Mouse (Mus musculus) stomach, embryonic 15.5 days (tissue): ENCODE results near the gene Hjurp. TPM values are rescaled to one million over a fixed set of nuclear protein-coding genes. Genes with fewer than 3 reads are reported as not detected.
"Not testable (repeated sequence)": the region's sequence is repeated elsewhere in the genome, so short reads cannot be mapped to it uniquely, and the experiment has no call there.

ENCODE experiments used
- ATAC-seq: fragments of 200-750 bp; cut with Nextera tagmentation; 2 replicates; pipeline ENCODE4 v1.8.0; 2017; ENCODE audit warnings: low read depth, moderate number of reproducible peaks, moderate TSS enrichment; ENCODE audit not compliant: insufficient read depth, low FRiP score
- H3K27ac ChIP-seq: fragments of 300-500 bp; sonication (generic); 2 replicates; pipeline ENCODE4 v1.5.1; 2015; ENCODE audit warnings: mild to moderate bottlenecking, inconsistent platforms
- H3K27me3 ChIP-seq: fragments of 300-500 bp; sonication (generic); replicated peaks from 2 replicates; pipeline ENCODE4 v1.6.1; 2015; ENCODE audit warnings: inconsistent platforms
- H3K36me3 ChIP-seq: fragments of 300-500 bp; sonication (generic); 2 replicates; pipeline ENCODE4 v1.6.1; 2015; ENCODE audit warnings: inconsistent platforms
- H3K4me1 ChIP-seq: fragments of 300-500 bp; sonication (generic); 2 replicates; pipeline ENCODE4 v1.6.1; 2015; ENCODE audit warnings: inconsistent platforms
- H3K4me2 ChIP-seq: fragments of 300-500 bp; sonication (generic); 2 replicates; pipeline ENCODE4 v1.6.1; 2015; ENCODE audit warnings: mild to moderate bottlenecking, inconsistent platforms
- H3K4me3 ChIP-seq: fragments of 300-500 bp; sonication (generic); replicated peaks from 2 replicates; pipeline ENCODE4 v1.5.1; 2015; ENCODE audit warnings: inconsistent platforms
- H3K9ac ChIP-seq: fragments of 300-500 bp; sonication (generic); 2 replicates; pipeline ENCODE4 v1.6.1; 2015; ENCODE audit warnings: inconsistent platforms
- H3K9me3 ChIP-seq: fragments of 300-500 bp; sonication (generic); 2 replicates; pipeline ENCODE4 v1.6.1; 2016; ENCODE audit warnings: inconsistent platforms
- WGBS: fragments of 180-500 bp; shearing (Covaris S2); methylation state at CpG from one replicate; pipeline ENCODE4 v1.1.7; 2015; 5-methylcytosine and 5-hydroxymethylcytosine counted together
- polyA plus RNA-seq: library from polyadenylated mRNA; unstranded; fragments of >200 nt; fragmentation: Nextera tagmentation; extraction: Ambion mirVana; gene quantifications from 2 replicates; pipeline ENCODE4 v1.2.1, GENCODE M21; 2015

The Hjurp gene
- polyA plus RNA-seq, 1 experiment from 2014 or later: 162 TPM

GRCm38 (mm10) chr1:88224029-88224776 is 53.2 kb downstream of the Hjurp start:
- ATAC-seq: no peak
- no peak overlapping the region for H3K27ac ChIP-seq
- H3K4me1 ChIP-seq: no peaks in the 10 kb centered on the region
- no peaks in the 10 kb centered on the region for H3K36me3 ChIP-seq
- no peak overlapping the region for H3K9ac ChIP-seq
- H3K9me3 ChIP-seq: peaks cover 8% of the 10 kb centered on the region
- no peaks in the 10 kb centered on the region for H3K27me3 ChIP-seq
- H3K4me2 ChIP-seq: no peak overlapping the region
- H3K4me3 ChIP-seq: no peak overlapping the region
- 61% methylated on average over 2 of the region's 2 CpGs for WGBS

- Histone ChIP-seq H3K27ac (no peak overlapping the region), H3K4me3 (no peak overlapping the region), H3K27me3 (no peaks in the 10 kb centered on the region), H3K9me3 (peaks cover 8% of the 10 kb centered on the region), H3K4me2 (no peak overlapping the region), H3K9ac (no peak overlapping the region), H3K4me1 (no peaks in the 10 kb centered on the region), H3K36me3 (no peaks in the 10 kb centered on the region)
- ATAC-seq: no peak
- 46% methylated on average over 1 of the region's 1 CpGs for WGBS
Observed at GRCm38 (mm10) chr1:88223591-88223990, 53.8 kb downstream of the Hjurp start.

- H3K27ac ChIP-seq, H3K9me3 ChIP-seq, H3K27me3 ChIP-seq, H3K4me2 ChIP-seq, H3K4me3 ChIP-seq, H3K36me3 ChIP-seq, H3K4me1 ChIP-seq, ATAC-seq, H3K9ac ChIP-seq: not testable (repeated sequence)
Observed at GRCm38 (mm10) chr1:88223011-88223515, 54.4 kb downstream of the Hjurp start.

GRCm38 (mm10) chr1:88222216-88222615 is 55.2 kb downstream of the Hjurp start:
- no peak overlapping the region for H3K27ac ChIP-seq
- 46% methylated on average over 2 of the region's 2 CpGs for WGBS
- no peak for ATAC-seq
- H3K9ac ChIP-seq: no peak overlapping the region
- no peak overlapping the region for H3K4me3 ChIP-seq
- no peaks in the 10 kb centered on the region for H3K36me3 ChIP-seq
- peaks cover 13% of the 10 kb centered on the region; the same call in 1 of the 2 replicates for H3K9me3 ChIP-seq
- H3K27me3 ChIP-seq: no peaks in the 10 kb centered on the region
- no peaks in the 10 kb centered on the region for H3K4me1 ChIP-seq
- no peak overlapping the region for H3K4me2 ChIP-seq

GRCm38 (mm10) chr1:88220336-88220735 is 57.1 kb downstream of the Hjurp start:
- peaks cover 12% of the 10 kb centered on the region for H3K9me3 ChIP-seq
- H3K27ac ChIP-seq: no peak overlapping the region
- H3K27me3 ChIP-seq: no peaks in the 10 kb centered on the region

GRCm38 (mm10) chr1:88219054-88219453 is 58.4 kb downstream of the Hjurp start:
- Histone ChIP-seq H3K36me3 (no peaks in the 10 kb centered on the region), H3K9me3 (peaks cover 12% of the 10 kb centered on the region), H3K27me3 (no peaks in the 10 kb centered on the region), H3K27ac (no peak overlapping the region), H3K4me3 (no peak overlapping the region), H3K9ac (no peak overlapping the region), H3K4me2 (no peak overlapping the region), H3K4me1 (no peaks in the 10 kb centered on the region)
- 15% methylated on average over 1 of the region's 1 CpGs for WGBS
- no peak for ATAC-seq

More at GRCm38 (mm10) chr1:88220336-88220735, 57.1 kb downstream of the Hjurp start:
- Histone ChIP-seq H3K36me3 (no peaks in the 10 kb centered on the region), H3K9ac (no peak overlapping the region), H3K4me3 (no peak overlapping the region), H3K4me2 (no peak overlapping the region), H3K4me1 (no peaks in the 10 kb centered on the region)
- ATAC-seq: no peak

GRCm38 (mm10) chr1:88218591-88218990 is 58.8 kb downstream of the Hjurp start:
- Histone ChIP-seq H3K36me3 (no peaks in the 10 kb centered on the region), H3K4me2 (no peak overlapping the region), H3K27ac (no peak overlapping the region), H3K27me3 (no peaks in the 10 kb centered on the region), H3K4me1 (no peaks in the 10 kb centered on the region), H3K9me3 (peaks cover 12% of the 10 kb centered on the region), H3K9ac (no peak overlapping the region), H3K4me3 (no peak overlapping the region)
- ATAC-seq: no peak
- WGBS: 50% methylated on average over 4 of the region's 4 CpGs

GRCm38 (mm10) chr1:88218051-88218450 is 59.4 kb downstream of the Hjurp start:
- Histone ChIP-seq H3K9me3 (peaks cover 16% of the 10 kb centered on the region), H3K4me3 (no peak overlapping the region), H3K9ac (no peak overlapping the region), H3K27ac (no peak overlapping the region), H3K4me2 (no peak overlapping the region), H3K36me3 (no peaks in the 10 kb centered on the region), H3K4me1 (no peaks in the 10 kb centered on the region), H3K27me3 (no peaks in the 10 kb centered on the region)
- ATAC-seq: no peak
- 74% methylated on average over 9 of the region's 9 CpGs for WGBS

GRCm38 (mm10) chr1:88217576-88217975 is 59.9 kb downstream of the Hjurp start:
- no peaks in the 10 kb centered on the region for H3K4me1 ChIP-seq
- H3K36me3 ChIP-seq: no peaks in the 10 kb centered on the region
- WGBS: 37% methylated on average over 3 of the region's 3 CpGs
- ATAC-seq: no peak
- no peak overlapping the region for H3K4me3 ChIP-seq
- peaks cover 16% of the 10 kb centered on the region for H3K9me3 ChIP-seq
- no peak overlapping the region for H3K9ac ChIP-seq
- no peak overlapping the region for H3K27ac ChIP-seq
- H3K27me3 ChIP-seq: no peaks in the 10 kb centered on the region
- no peak overlapping the region for H3K4me2 ChIP-seq

- 63% methylated on average over 2 of the region's 2 CpGs for WGBS
- ATAC-seq: no peak
- Histone ChIP-seq H3K4me1 (no peaks in the 10 kb centered on the region), H3K9me3 (peaks cover 16% of the 10 kb centered on the region), H3K27me3 (no peaks in the 10 kb centered on the region), H3K9ac (no peak overlapping the region), H3K27ac (no peak overlapping the region), H3K36me3 (no peaks in the 10 kb centered on the region), H3K4me3 (no peak overlapping the region), H3K4me2 (no peak overlapping the region)
Observed at GRCm38 (mm10) chr1:88217144-88217543, 60.3 kb downstream of the Hjurp start.

GRCm38 (mm10) chr1:88216551-88216950 is 60.9 kb downstream of the Hjurp start:
- WGBS: 60% methylated on average over 2 of the region's 2 CpGs
- H3K9me3 ChIP-seq: peaks cover 16% of the 10 kb centered on the region
- no peaks in the 10 kb centered on the region for H3K36me3 ChIP-seq
- no peak overlapping the region for H3K4me2 ChIP-seq
- no peak overlapping the region for H3K4me3 ChIP-seq
- H3K27ac ChIP-seq: no peak overlapping the region
- no peak overlapping the region for H3K9ac ChIP-seq
- no peaks in the 10 kb centered on the region for H3K27me3 ChIP-seq
- ATAC-seq: no peak
- no peaks in the 10 kb centered on the region for H3K4me1 ChIP-seq

- Histone ChIP-seq H3K4me1 (no peaks in the 10 kb centered on the region), H3K4me3 (no peak overlapping the region), H3K9me3 (peaks cover 16% of the 10 kb centered on the region), H3K27ac (no peak overlapping the region), H3K9ac (no peak overlapping the region), H3K27me3 (no peaks in the 10 kb centered on the region), H3K4me2 (no peak overlapping the region), H3K36me3 (no peaks in the 10 kb centered on the region)
- 70% methylated on average over 10 of the region's 10 CpGs for WGBS
- ATAC-seq: no peak
Observed at GRCm38 (mm10) chr1:88215466-88216380, 61.7 kb downstream of the Hjurp start.
